Mouse (Mus musculus) megakaryocyte, embryonic 14.5 days (primary cell): ENCODE data around the gene Wwp2.

Experiments used
- FLI1 ChIP-seq: IDR thresholded peaks from 2 replicates; pipeline ENCODE4 v1.6.1; 2012; ENCODE audit warnings: low read length, inconsistent platforms, mixed read lengths
- GATA1 ChIP-seq: IDR thresholded peaks from 3 replicates; pipeline ENCODE4 v1.6.1; 2012; ENCODE audit warnings: mixed read lengths, low read length, inconsistent platforms, borderline replicate concordance

GRCm38 (mm10) chr8:107587429-107587994 lies 151.3 kb downstream of the Wwp2 start:
- TF ChIP-seq GATA1 (no peak), FLI1 (no peak)
